Mouse (Mus musculus) lung, embryonic 14.5 days (tissue): ENCODE results near the gene Kynu. TPM values are rescaled to one million over a fixed set of nuclear protein-coding genes. Genes with fewer than 3 reads are reported as not detected.

Source experiments
- ATAC-seq: fragments of 200-750 bp; cut with Nextera tagmentation; 2 replicates; pipeline ENCODE4 v1.8.0; 2017; ENCODE audit warnings: mild to moderate bottlenecking, moderate TSS enrichment, moderate library complexity; ENCODE audit not compliant: insufficient read depth
- DNase-seq: peaks from one replicate; pipeline ENCODE4 v3.0.0-alpha.2; 2015
- H3K27ac ChIP-seq: fragments of 300-500 bp; sonication (generic); 2 replicates; pipeline ENCODE4 v1.5.1; 2014; ENCODE audit warnings: low read depth, mild to moderate bottlenecking, moderate library complexity
- H3K27me3 ChIP-seq: fragments of 300-500 bp; sonication (generic); 2 replicates; pipeline ENCODE4 v1.6.1; 2014; ENCODE audit warnings: low read length, control low read depth; ENCODE audit not compliant: insufficient read depth
- H3K36me3 ChIP-seq: fragments of 300-500 bp; sonication (generic); 2 replicates; pipeline ENCODE4 v1.6.1; 2014; ENCODE audit warnings: control low read depth; ENCODE audit not compliant: insufficient read depth
- H3K4me1 ChIP-seq: fragments of 300-500 bp; sonication (generic); 2 replicates; pipeline ENCODE4 v1.6.1; 2014; ENCODE audit warnings: antibody characterized with exemption, control low read depth; ENCODE audit not compliant: insufficient read depth
- H3K4me2 ChIP-seq: fragments of 300-500 bp; sonication (generic); 2 replicates; pipeline ENCODE4 v1.6.1; 2014; ENCODE audit warnings: mild to moderate bottlenecking
- H3K4me3 ChIP-seq: fragments of 300-500 bp; sonication (generic); 2 replicates; pipeline ENCODE4 v1.5.1; 2014; ENCODE audit warnings: low read depth, low read length
- H3K9ac ChIP-seq: fragments of 300-500 bp; sonication (generic); 2 replicates; pipeline ENCODE4 v1.6.1; 2014
- H3K9me3 ChIP-seq: fragments of 300-500 bp; sonication (generic); 2 replicates; pipeline ENCODE4 v1.6.1; 2016; ENCODE audit warnings: low read depth, low read length, control low read depth
- CTCF ChIP-seq: IDR thresholded peaks from 2 replicates; pipeline ENCODE4 v1.5.1; 2016; ENCODE audit warnings: antibody characterized with exemption, low read depth
- WGBS: fragments of 180-500 bp; shearing (Covaris S2); extraction: QIAGEN DNeasy Blood & Tissue Kit; methylation state at CpG from one replicate; pipeline ENCODE4 v1.1.7; 2014; 5-methylcytosine and 5-hydroxymethylcytosine counted together
- polyA plus RNA-seq: library from polyadenylated mRNA; unstranded; fragments of >200 nt; fragmentation: Nextera tagmentation; extraction: Ambion mirVana; gene quantifications from 2 replicates; pipeline ENCODE4 v1.2.1, GENCODE M21; 2014

Gene Kynu
- polyA plus RNA-seq, 1 experiment from 2014 or later, result 0.14 TPM

DNA sequence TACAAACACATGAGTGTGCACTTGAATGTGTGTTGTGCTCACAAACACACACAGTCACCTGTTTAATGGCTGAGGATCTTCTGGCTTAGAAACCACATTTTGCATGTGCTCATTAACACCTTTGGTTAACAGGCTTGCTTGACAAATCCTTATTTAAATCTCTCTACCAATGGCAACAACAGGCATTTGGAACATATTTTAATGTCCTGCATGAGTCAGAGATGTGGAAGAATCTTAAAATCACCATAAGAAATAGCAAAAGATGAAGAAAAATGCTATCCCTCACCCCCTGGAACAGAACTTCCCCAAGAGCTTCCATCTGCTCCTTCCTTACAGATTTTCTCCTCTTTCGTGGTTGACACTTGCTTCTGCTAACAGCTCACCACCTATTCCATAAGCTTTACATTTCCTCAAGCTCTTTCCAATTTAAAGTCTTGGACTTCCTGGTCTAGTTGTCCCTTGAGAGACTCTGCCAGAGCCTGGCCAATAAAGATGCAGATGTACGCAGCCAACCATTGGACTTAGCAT, 157.5 kb downstream of the Kynu start:
- H3K27ac ChIP-seq, result no peak overlapping the region
- no peak overlapping the region for H3K4me2 ChIP-seq
- no peaks in the 10 kb centered on the region for H3K9me3 ChIP-seq
- no peak overlapping the region for H3K9ac ChIP-seq
- no peak for ATAC-seq
- H3K4me1 ChIP-seq, result no peaks in the 10 kb centered on the region
- H3K4me3 ChIP-seq, result no peak overlapping the region
- H3K27me3 ChIP-seq, result no peaks in the 10 kb centered on the region
- WGBS, result 86% methylated on average over 2 of the region's 2 CpGs
- TF ChIP-seq CTCF, result no peak
- DNase-seq, result no peak
- H3K36me3 ChIP-seq, result no peaks in the 10 kb centered on the region

DNA sequence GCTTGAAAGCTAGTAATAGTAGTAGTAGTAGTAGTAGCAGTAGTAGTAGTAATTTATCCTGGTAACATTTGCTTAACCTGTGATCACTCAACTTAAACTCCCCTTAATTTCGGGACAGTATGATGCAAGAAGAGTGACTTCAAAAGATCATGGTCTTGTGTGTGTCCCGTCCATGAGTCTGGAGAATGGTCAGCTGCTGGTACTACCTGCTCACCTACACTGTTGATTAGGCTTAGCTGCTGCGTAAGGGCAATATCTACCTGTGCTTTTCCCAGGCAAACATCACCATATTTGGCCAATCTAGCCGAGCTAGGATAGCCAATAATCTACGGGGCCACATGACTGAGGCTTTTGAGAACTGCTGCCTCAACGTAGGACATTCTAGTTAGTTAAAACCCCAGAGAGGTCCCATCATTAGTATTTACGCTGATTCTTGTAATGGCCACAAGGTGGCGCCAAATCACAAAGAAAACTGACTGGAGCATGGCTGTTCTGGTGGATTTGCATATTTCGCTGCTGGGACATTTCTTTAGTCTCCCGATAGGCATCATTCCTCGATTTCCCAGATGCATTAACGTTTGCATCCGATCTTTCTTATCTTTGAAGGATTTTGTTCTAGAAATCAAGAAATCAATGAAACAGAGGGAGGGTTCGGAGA, 167.4 kb downstream of the Kynu start:
- DNase-seq (peak; percentile 93), ATAC-seq (peak; percentile 91)
- no peak overlapping the region for H3K27ac ChIP-seq
- WGBS, result 16% methylated on average over 14 of the region's 14 CpGs
- no peaks in the 10 kb centered on the region for H3K9me3 ChIP-seq
- H3K4me2 ChIP-seq, result peak overlapping the region; percentile 52
- no peaks in the 10 kb centered on the region for H3K27me3 ChIP-seq
- peak; percentile 89 for TF ChIP-seq CTCF
- H3K4me3 ChIP-seq, result no peak overlapping the region
- H3K36me3 ChIP-seq, result no peaks in the 10 kb centered on the region
- no peaks in the 10 kb centered on the region for H3K4me1 ChIP-seq
- H3K9ac ChIP-seq, result 0 out of 2 replicates have a peak overlapping the region, but pooled peaks have one; percentile 11

DNA sequence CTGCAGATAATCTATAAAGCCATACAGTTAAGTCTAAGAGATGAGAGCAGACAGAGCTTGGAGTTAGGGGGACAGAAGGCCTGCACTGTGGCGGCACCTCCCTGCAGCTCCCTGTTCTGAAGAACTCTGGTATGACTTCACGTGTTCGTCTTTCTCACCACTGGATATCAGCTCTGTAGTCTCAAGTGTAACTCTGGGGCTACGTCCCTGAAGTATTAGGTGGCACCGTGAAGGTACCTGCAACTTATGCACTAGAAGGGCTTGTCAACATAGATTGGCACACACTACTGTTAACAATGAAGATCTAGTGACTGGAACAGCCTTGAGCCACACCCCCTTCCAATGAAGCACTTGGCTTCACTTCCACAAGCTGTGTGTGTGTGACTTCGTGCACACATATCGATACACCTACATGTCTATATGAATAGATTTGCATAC, 168.0 kb downstream of the Kynu start:
- Histone ChIP-seq H3K4me2 (peak overlapping the region; percentile 52), H3K9ac (0 out of 2 replicates have a peak overlapping the region, but pooled peaks have one; percentile 11), H3K36me3 (no peaks in the 10 kb centered on the region), H3K27ac (no peak overlapping the region), H3K4me3 (no peak overlapping the region), H3K27me3 (no peaks in the 10 kb centered on the region), H3K4me1 (no peaks in the 10 kb centered on the region), H3K9me3 (no peaks in the 10 kb centered on the region)
- TF ChIP-seq CTCF, result no peak
- WGBS, result 57% methylated on average over 7 of the region's 7 CpGs
- peak; percentile 71; the same call in 1 of the 2 replicates for ATAC-seq
- DNase-seq, result no peak

DNA sequence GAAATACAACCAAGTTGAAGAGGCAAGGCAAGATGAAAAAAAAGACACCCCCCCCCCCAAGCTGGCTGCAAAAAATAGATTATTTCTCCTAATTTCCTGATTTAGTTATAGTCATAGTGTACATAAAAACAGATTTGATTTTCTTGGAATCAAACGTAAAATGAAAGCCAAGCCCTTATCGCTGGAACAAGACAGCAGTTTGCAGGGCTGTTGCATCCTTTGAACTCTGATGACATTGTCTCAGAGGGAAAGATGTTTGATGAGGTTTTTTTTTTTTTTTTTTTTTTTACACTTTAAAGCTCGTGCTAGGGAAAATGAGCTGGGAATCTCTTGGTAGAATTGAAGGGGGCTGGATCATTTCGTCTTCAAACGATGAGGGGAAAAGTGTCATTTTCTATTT, 172.1 kb downstream of the Kynu start:
- no peak for ATAC-seq
- Histone ChIP-seq H3K27ac (no peak overlapping the region), H3K9me3 (no peaks in the 10 kb centered on the region), H3K4me3 (no peak overlapping the region), H3K9ac (no peak overlapping the region), H3K4me2 (no peak overlapping the region), H3K27me3 (no peaks in the 10 kb centered on the region), H3K36me3 (no peaks in the 10 kb centered on the region), H3K4me1 (no peaks in the 10 kb centered on the region)
- DNase-seq, result peak; percentile 19
- WGBS, result 47% methylated on average over 5 of the region's 5 CpGs
- no peak for TF ChIP-seq CTCF

DNA sequence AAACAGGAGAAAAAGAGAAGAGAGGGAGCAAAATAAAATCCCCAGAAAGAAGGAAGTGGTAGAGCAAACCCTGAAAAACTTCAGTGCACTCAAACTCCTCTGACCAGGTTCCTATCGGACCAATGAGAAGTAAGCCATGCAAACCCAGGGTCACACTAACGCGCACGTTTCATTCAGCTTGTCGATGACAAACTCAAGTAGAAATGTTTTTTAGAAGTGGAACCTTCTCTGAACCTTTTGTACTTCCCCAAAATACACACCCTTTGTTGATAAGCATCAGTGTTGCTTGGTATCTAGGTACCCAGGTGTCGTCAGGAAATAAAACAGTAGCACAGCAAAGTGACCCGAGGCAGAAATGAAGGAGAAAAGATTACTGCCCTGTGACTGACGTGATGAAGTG, 172.6 kb downstream of the Kynu start:
- WGBS, result 61% methylated on average over 8 of the region's 8 CpGs
- Histone ChIP-seq H3K27me3 (no peaks in the 10 kb centered on the region), H3K4me3 (no peak overlapping the region), H3K36me3 (no peaks in the 10 kb centered on the region), H3K9ac (no peak overlapping the region), H3K4me1 (no peaks in the 10 kb centered on the region), H3K27ac (no peak overlapping the region), H3K9me3 (no peaks in the 10 kb centered on the region), H3K4me2 (no peak overlapping the region)
- DNase-seq (no peak), ATAC-seq (no peak)
- no peak for TF ChIP-seq CTCF

DNA sequence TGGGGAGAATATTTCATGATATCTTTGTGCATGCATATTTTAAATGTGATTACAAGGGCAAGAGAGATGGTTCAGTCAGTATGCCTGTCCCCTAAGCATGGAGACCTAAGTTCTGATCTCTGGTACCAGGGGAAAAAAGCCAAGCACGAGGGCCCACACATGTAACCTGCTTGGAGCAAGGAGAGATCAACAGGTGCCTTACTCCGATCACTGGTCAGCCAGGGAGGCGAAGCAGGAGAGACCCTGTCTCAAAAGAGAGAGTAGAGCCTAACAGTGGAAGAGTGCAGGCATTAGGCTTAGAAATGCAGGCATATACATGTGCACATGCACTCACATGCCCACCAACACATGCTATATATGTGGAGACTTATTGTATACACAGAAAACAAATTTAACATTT, 173.7 kb downstream of the Kynu start:
- no peak overlapping the region for H3K9ac ChIP-seq
- no peak for TF ChIP-seq CTCF
- no peak overlapping the region for H3K4me3 ChIP-seq
- H3K36me3 ChIP-seq, result no peaks in the 10 kb centered on the region
- no peaks in the 10 kb centered on the region for H3K4me1 ChIP-seq
- ATAC-seq (no peak), DNase-seq (no peak)
- no peaks in the 10 kb centered on the region for H3K9me3 ChIP-seq
- H3K4me2 ChIP-seq, result no peak overlapping the region
- WGBS, result 91% methylated on average over 3 of the region's 3 CpGs
- H3K27me3 ChIP-seq, result no peaks in the 10 kb centered on the region
- no peak overlapping the region for H3K27ac ChIP-seq

Other genes starting within 250 kb of the Kynu start
- 0.86 and 1.4 TPM in 2 replicates for gene Arhgap15, start 193.5 kb downstream of the Kynu start, polyA plus RNA-seq